Mouse (Mus musculus): ENCODE measurements at regions not wholly inside any gene's neighbourhood (a gene's known extent, or its start where the extent isn't known, plus 50 kb on each side); places are given as distances from the start of the nearest gene placed in this dataset.
A peak's percentile ranks its signal among the peaks of the same experiment; 100 is the strongest.

GRCm38 (mm10) chr5:7428291-7428690 is 83.7 kb upstream of the Zfp804b start:
- DNase-seq (ENCODE audit: extremely low spot score in 1 of 2, low spot score in 1 of 2), result no peak

GRCm38 (mm10) chr5:7436461-7436860 is 91.9 kb upstream of the Zfp804b start:
- no peak for DNase-seq (ENCODE audit: extremely low spot score in 1 of 2, low spot score in 1 of 2)

- no peak for DNase-seq (ENCODE audit: extremely low spot score in 1 of 2, low spot score in 1 of 2)
Measured at GRCm38 (mm10) chr5:7448001-7448400, 103.4 kb upstream of the Zfp804b start.

DNA sequence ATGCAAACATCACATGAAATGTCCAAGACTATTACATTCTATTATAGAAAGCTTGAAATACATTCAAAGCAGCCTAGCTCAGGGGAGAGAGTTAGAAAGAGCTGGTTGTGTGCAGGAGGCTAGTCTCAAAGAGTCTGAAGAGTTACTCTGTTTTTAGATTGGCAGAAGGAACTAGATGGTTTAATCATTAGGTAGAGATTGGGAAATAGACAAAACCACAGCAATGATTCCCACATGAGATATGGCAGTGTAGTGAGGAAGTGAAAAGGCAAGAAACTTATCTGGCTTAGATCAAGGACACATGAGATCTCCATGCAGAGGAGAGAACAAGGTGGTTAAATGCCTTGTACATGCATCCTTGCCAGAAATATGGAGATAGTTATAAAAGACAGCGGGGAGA is 110.3 kb upstream of the Zfp804b start:
- no peak for DNase-seq (ENCODE audit: extremely low spot score in 1 of 2, low spot score in 1 of 2)

GRCm38 (mm10) chr5:7457102-7457501 is 112.5 kb upstream of the Zfp804b start:
- no peak for DNase-seq (ENCODE audit: extremely low spot score in 1 of 2, low spot score in 1 of 2)

GRCm38 (mm10) chr5:7489150-7489549 is 144.6 kb upstream of the Zfp804b start:
- DNase-seq (ENCODE audit: extremely low spot score in 1 of 2, low spot score in 1 of 2), result no peak

- no peak for DNase-seq (ENCODE audit: extremely low spot score in 1 of 2, low spot score in 1 of 2)
Measured at GRCm38 (mm10) chr5:7489602-7490001, 145.0 kb upstream of the Zfp804b start.

DNA sequence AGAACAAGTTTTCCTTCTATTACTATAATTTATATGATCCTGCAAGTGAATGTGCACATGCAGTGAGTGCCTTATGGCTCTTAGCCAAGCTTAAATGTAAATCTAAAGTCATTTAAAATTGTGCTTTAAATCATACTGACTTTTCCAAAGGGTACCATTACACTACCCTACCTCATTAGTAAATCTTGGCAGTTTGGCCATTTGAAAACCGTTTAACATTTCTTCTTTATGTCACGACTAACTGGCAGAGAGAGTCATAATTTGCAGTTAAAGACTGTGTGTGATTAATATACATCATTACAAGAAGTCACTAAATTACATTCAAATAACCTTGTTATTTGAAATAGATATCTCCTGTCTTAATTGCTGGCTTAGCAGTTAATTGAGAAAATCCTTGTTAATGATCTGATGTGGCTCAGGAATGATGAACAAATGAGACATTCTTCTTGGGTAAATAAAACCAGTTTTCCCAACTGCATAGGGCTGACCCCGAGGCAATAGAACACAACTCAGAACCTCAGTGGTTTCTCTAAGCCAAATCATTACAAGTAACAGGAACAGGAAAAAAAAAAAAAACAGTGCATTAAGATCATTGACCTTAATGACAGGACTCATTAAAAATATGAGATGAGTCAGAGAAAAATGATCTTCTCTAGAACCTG is 173.1 kb upstream of the Zfp804b start:
- DNase-seq (ENCODE audit: extremely low spot score in 1 of 2, low spot score in 1 of 2), result no peak

GRCm38 (mm10) chr5:7532686-7533199 is 188.2 kb upstream of the Zfp804b start:
- no peak for DNase-seq (ENCODE audit: extremely low spot score in 1 of 2, low spot score in 1 of 2)

DNA sequence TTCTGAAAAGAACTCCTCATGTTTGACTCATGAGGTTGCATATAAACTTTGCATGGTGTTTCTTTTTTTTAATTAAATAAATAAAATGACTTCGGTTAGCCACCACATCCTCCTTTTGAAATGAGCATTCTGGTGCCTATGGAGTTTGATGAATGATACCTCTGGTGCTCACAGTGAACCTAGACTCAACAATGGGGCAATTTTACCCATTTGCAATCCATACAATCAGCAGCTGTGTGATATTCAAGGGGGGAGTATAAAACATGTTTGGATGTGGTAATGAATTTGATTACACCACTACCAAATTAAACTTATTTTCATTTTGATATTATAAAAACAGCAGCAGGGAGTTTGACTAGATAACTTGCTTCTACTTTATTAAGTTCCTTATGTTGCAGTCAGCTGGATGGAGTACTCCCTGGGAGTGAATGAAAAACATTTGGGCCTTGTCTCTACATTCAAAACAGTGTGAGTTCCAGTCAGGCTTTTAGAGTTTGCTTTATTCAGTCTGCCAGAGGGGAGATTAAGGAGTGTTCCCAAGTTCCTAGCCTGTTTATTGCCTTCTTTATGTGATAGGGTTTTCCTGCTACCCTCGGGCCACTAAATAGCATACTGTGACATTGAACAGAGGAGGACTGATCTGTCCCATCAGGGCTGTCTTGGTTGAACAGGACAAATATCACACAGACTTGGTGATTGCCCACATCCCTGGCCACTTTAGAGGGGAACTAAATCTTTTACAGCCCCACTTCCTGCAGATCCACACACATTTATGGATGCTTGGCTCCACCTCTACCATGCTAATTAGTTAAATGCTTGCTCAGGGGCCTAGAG is 195.5 kb upstream of the Zfp804b start:
- no peak for DNase-seq (ENCODE audit: extremely low spot score in 1 of 2, low spot score in 1 of 2)

GRCm38 (mm10) chr5:7540646-7541038 is 196.1 kb upstream of the Zfp804b start:
- DNase-seq (ENCODE audit: extremely low spot score in 1 of 2, low spot score in 1 of 2), result no peak

GRCm38 (mm10) chr5:7543857-7544256 is 199.3 kb upstream of the Zfp804b start:
- DNase-seq (ENCODE audit: extremely low spot score in 1 of 2, low spot score in 1 of 2), result no peak

GRCm38 (mm10) chr5:7580413-7580812 is 235.9 kb upstream of the Zfp804b start:
- DNase-seq (ENCODE audit: extremely low spot score in 1 of 2, low spot score in 1 of 2), result no peak

- no peak for DNase-seq (ENCODE audit: extremely low spot score in 1 of 2, low spot score in 1 of 2)
Measured at GRCm38 (mm10) chr5:7586547-7586946, 242.0 kb upstream of the Zfp804b start.

DNA sequence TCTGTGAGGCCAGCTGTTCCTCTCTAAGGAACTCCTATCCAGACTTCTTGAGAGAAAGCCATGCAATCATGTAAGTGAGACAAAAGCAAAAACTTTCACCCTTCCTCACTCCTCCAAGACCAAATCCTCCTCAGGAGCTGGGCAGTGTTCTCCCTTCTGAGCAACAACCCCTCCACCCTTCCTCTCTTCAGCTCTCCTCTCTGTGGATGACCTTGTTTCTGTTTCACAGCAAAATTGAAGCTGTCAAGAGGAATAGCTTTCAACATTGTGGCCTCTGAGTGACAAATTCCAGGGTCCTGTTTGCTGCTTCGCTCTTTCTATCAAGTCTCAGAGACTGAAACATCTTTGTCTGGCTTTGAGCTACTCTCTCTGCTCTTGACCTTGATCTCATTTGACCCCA is 255.9 kb upstream of the Zfp804b start:
- no peak for DNase-seq (ENCODE audit: extremely low spot score in 1 of 2, low spot score in 1 of 2)

GRCm38 (mm10) chr5:7607517-7607916 is 263.0 kb upstream of the Zfp804b start:
- DNase-seq (ENCODE audit: extremely low spot score in 1 of 2, low spot score in 1 of 2), result no peak

DNA sequence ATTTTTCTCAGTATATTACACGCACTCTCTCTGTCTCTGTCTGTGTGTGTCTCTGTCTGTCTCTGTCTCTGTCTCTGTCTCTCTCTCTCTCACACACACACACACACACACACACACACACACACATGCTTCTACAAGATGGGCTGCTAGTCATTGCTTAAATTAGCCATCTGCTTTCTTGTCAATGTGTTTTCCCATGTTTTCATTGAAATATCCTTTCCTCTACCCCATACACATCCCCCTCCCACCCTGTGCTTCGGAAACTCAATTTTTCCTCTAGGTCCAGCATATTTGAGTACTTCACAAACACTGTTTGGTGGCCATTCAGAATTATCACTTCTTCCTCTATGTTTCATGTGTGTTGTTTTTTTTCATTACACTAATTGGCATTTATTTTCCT is 263.4 kb upstream of the Zfp804b start:
- DNase-seq (ENCODE audit: extremely low spot score in 1 of 2, low spot score in 1 of 2), result no peak

- peak in 1 of 2 experiments; percentile 38 for DNase-seq (ENCODE audit: extremely low spot score in 1 of 2, low spot score in 1 of 2)
Measured at GRCm38 (mm10) chr5:7655280-7655679, 305.0 kb upstream of the Steap4 start.

GRCm38 (mm10) chr5:7701776-7702175 is 258.5 kb upstream of the Steap4 start:
- DNase-seq (ENCODE audit: extremely low spot score in 1 of 2, low spot score in 1 of 2), result no peak

GRCm38 (mm10) chr5:7719557-7719956 is 240.7 kb upstream of the Steap4 start:
- DNase-seq (ENCODE audit: extremely low spot score in 1 of 2, low spot score in 1 of 2), result no peak

GRCm38 (mm10) chr5:7720061-7720460 is 240.2 kb upstream of the Steap4 start:
- no peak for DNase-seq (ENCODE audit: extremely low spot score in 1 of 2, low spot score in 1 of 2)

GRCm38 (mm10) chr5:7720688-7721087 is 239.6 kb upstream of the Steap4 start:
- DNase-seq (ENCODE audit: extremely low spot score in 1 of 2, low spot score in 1 of 2), result no peak

Measured in frontal cortex, adult 2 months (tissue).